Mouse (Mus musculus): ENCODE results near the gene Coro6. TPM values are rescaled to one million over a fixed set of nuclear protein-coding genes. Genes with fewer than 3 reads are reported as not detected.

Coro6 gene
- polyA plus RNA-seq, 2 experiments = 0.08 to 0.10 TPM

DNA sequence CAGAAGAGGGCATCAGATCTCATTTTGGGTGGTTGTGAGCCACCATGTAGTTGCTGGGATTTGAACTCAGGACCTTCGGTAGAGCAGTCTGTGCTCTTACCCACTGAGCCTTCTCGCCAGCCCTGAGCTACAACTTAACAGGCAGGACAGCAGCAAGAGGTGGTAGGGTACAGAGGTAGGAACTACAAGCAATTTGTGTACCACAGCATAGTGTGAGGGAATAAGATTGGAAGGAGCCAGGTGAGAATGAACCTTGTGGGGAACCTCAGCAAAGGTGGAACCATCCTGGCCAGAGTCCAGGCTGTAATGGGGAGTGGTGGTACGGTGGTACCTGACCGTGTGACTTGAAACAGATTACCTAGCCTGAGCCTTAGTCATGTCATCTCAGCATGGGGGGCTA lies 39.8 kb downstream of the Coro6 start:
- Histone ChIP-seq H3K4me2 (ENCODE audit: low read depth) (no peak overlapping the region), H3K4me3 (ENCODE audit: insufficient read depth in 1 of 2, low read depth in 2 of 2, low read length in 2 of 2) (no peak overlapping the region), H3K9me3 (ENCODE audit: control insufficient read depth, low read length) (no peaks in the 10 kb centered on the region), H3K9ac (replicated peaks) (no peak overlapping the region), H3K27me3 (ENCODE audit: control insufficient read depth, insufficient read depth, low read length) (no peaks in the 10 kb centered on the region), H3K4me1 (replicated peaks; ENCODE audit: control insufficient read depth in 2 of 2, insufficient read depth in 2 of 2, low read length in 1 of 2) (peaks cover 0 to 3% of the 10 kb centered on the region in 2 experiments; a peak in 1 of 4 replicates), H3K36me3 (replicated peaks; ENCODE audit: control insufficient read depth, insufficient read depth, low read depth) (no peaks in the 10 kb centered on the region; the same call in none of the 2 replicates), H3K27ac (no peak overlapping the region)
- TF ChIP-seq EP300 (IDR thresholded peaks at IDR 0.05; ENCODE audit: low read depth) (no peak), CTCF (IDR thresholded peaks at IDR 0.05; ENCODE audit: low read depth) (no peak)
- 76% methylated on average over 4 of the region's 4 CpGs for WGBS (ENCODE audit: insufficient replicate concordance)
- ATAC-seq (ENCODE audit: insufficient read depth) (no peak), DNase-seq (ENCODE audit: low read depth in 3 of 3, low spot score in 3 of 3) (no peak)

DNA sequence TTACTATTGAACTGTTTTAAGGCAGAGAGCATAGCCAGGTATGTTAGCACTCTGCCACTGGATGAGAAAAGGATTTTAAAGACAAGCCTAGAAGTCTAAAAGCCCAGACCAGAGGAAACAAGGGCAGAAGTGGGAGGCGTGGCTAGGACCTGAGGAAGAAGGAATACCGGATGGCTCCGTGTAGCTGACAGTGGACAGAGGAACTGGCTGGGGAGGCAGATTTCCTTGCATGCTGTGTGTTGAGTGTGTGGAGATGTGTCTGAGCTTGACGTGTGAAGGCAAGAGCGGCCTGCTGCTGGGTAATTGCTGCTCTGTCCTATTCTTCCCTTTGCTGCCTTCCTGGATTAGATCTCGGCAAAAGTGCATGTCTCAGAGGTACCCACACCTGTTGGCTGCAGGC lies 40.3 kb downstream of the Coro6 start:
- WGBS (ENCODE audit: insufficient replicate concordance) = 82% methylated on average over 6 of the region's 6 CpGs
- no peaks in the 10 kb centered on the region; the same call in none of the 2 replicates for H3K36me3 ChIP-seq (replicated peaks; ENCODE audit: control insufficient read depth, insufficient read depth, low read depth)
- DNase-seq (ENCODE audit: low read depth in 3 of 3, low spot score in 3 of 3) (no peak), ATAC-seq (ENCODE audit: insufficient read depth) (no peak)
- no peak overlapping the region for H3K4me2 ChIP-seq (ENCODE audit: low read depth)
- no peaks in the 10 kb centered on the region for H3K27me3 ChIP-seq (ENCODE audit: control insufficient read depth, insufficient read depth, low read length)
- no peak for TF ChIP-seq EP300 (IDR thresholded peaks at IDR 0.05; ENCODE audit: low read depth)
- no peak for TF ChIP-seq CTCF (IDR thresholded peaks at IDR 0.05; ENCODE audit: low read depth)
- H3K27ac ChIP-seq = no peak overlapping the region
- H3K9me3 ChIP-seq (ENCODE audit: control insufficient read depth, low read length) = no peaks in the 10 kb centered on the region
- H3K4me3 ChIP-seq (ENCODE audit: insufficient read depth in 1 of 2, low read depth in 2 of 2, low read length in 2 of 2) = no peak overlapping the region
- H3K9ac ChIP-seq (replicated peaks) = no peak overlapping the region
- no peaks in the 10 kb centered on the region for H3K4me1 ChIP-seq (replicated peaks; ENCODE audit: control insufficient read depth in 2 of 2, insufficient read depth in 2 of 2, low read length in 1 of 2)

DNA sequence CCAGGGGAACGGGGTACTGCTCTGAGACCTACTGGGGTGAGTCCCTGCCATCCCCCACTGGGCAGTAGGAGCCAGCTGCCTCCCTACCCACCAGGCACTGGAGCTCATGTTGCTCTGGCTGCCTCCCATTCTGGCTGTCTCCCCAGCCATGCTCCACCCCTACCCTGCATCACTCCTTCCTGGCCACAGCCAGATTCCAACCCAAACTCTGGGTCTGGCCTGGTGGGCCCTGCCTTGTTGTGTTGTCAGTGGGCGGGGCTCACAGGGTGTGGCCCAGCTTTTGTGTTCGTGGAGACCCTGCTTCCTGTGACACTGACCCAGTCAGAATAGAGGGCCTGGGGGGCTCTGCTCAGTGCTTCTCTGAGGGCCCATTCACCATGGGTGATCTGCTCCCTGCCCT lies 41.3 kb downstream of the Coro6 start:
- Histone ChIP-seq H3K4me1 (replicated peaks; ENCODE audit: control insufficient read depth in 2 of 2, insufficient read depth in 2 of 2, low read length in 1 of 2) (no peaks in the 10 kb centered on the region; a peak in 2 of 4 replicates), H3K27me3 (ENCODE audit: control insufficient read depth, insufficient read depth, low read length) (no peaks in the 10 kb centered on the region), H3K36me3 (replicated peaks; ENCODE audit: control insufficient read depth, insufficient read depth, low read depth) (no peaks in the 10 kb centered on the region; the same call in none of the 2 replicates), H3K9me3 (ENCODE audit: control insufficient read depth, low read length) (no peaks in the 10 kb centered on the region), H3K4me2 (ENCODE audit: low read depth) (no peak overlapping the region), H3K9ac (replicated peaks) (no peak overlapping the region), H3K4me3 (ENCODE audit: insufficient read depth in 1 of 2, low read depth in 2 of 2, low read length in 2 of 2) (no peak overlapping the region), H3K27ac (no peak overlapping the region)
- ATAC-seq (ENCODE audit: insufficient read depth) = no peak
- TF ChIP-seq CTCF (IDR thresholded peaks at IDR 0.05; ENCODE audit: low read depth) = no peak
- no peak for TF ChIP-seq EP300 (IDR thresholded peaks at IDR 0.05; ENCODE audit: low read depth)
- WGBS (ENCODE audit: insufficient replicate concordance) = 47% methylated on average over 3 of the region's 3 CpGs
- no peak for DNase-seq (ENCODE audit: low read depth in 3 of 3, low spot score in 3 of 3)

DNA sequence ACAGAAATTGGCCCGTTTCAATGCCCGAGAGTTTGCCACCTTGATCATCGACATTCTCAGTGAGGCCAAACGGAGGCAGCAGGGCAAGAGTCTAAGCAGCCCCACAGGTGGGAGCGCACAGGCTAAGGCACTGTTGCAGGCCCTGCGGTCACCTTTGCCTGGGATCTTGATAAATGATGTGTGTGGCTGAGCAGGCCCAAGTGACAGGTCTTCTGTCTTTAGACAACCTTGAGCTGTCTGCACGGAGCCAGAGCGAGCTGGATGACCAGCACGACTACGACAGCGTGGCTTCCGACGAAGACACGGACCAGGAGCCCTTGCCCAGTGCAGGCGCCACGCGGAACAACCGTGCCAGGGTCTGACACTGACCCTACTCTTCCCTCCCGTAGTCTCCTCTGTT lies 42.2 kb downstream of the Coro6 start:
- H3K4me2 ChIP-seq (ENCODE audit: low read depth) = no peak overlapping the region
- 88% methylated on average over 19 of the region's 19 CpGs for WGBS (ENCODE audit: insufficient replicate concordance)
- H3K4me1 ChIP-seq (replicated peaks; ENCODE audit: control insufficient read depth in 2 of 2, insufficient read depth in 2 of 2, low read length in 1 of 2) = no peaks in the 10 kb centered on the region; a peak in 2 of 4 replicates
- H3K4me3 ChIP-seq (ENCODE audit: insufficient read depth in 1 of 2, low read depth in 2 of 2, low read length in 2 of 2) = no peak overlapping the region
- H3K9ac ChIP-seq (replicated peaks) = no peak overlapping the region
- ATAC-seq (ENCODE audit: insufficient read depth) = no peak
- DNase-seq (ENCODE audit: low read depth in 3 of 3, low spot score in 3 of 3) = no peak
- H3K27me3 ChIP-seq (ENCODE audit: control insufficient read depth, insufficient read depth, low read length) = no peaks in the 10 kb centered on the region
- no peak overlapping the region for H3K27ac ChIP-seq
- no peaks in the 10 kb centered on the region for H3K9me3 ChIP-seq (ENCODE audit: control insufficient read depth, low read length)
- no peaks in the 10 kb centered on the region; the same call in none of the 2 replicates for H3K36me3 ChIP-seq (replicated peaks; ENCODE audit: control insufficient read depth, insufficient read depth, low read depth)
- TF ChIP-seq EP300 (IDR thresholded peaks at IDR 0.05; ENCODE audit: low read depth) = no peak

DNA sequence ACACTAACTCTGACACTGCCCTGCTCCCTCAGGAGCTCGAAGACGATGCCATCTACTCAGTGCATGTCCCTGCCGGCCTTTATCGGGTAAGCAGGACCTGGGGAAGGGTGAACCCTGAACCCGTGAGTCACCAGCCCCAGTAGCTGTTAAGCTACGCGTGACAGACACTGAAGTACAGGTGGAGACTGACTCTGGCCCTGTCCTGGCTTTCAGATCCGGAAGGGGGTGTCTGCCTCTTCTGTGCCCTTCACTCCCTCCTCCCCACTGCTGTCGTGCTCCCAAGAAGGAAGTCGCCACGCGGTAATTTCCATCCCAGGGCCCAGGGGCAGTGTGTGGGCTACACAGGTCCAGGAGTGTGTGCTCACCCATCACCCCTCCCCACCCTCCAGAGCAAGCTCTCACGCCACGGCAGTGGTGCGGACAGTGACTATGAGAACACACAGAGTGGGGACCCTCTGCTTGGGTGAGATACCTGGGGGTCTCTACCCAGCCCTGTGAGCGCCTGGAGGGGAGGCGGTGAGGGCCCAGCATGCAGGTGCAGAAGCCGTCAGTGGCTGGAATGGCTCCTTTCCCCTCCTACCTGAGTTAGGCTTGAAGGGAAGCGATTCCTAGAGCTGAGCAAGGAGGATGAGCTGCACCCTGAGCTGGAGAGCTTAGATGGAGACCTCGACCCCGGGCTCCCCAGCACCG lies 43.2 kb downstream of the Coro6 start:
- no peak for TF ChIP-seq CTCF (IDR thresholded peaks at IDR 0.05; ENCODE audit: low read depth)
- TF ChIP-seq EP300 (IDR thresholded peaks at IDR 0.05; ENCODE audit: low read depth) = no peak
- Histone ChIP-seq H3K27ac (no peak overlapping the region), H3K9ac (replicated peaks) (no peak overlapping the region), H3K4me2 (ENCODE audit: low read depth) (no peak overlapping the region), H3K27me3 (ENCODE audit: control insufficient read depth, insufficient read depth, low read length) (no peaks in the 10 kb centered on the region), H3K36me3 (replicated peaks; ENCODE audit: control insufficient read depth, insufficient read depth, low read depth) (no peaks in the 10 kb centered on the region; the same call in 1 of the 2 replicates), H3K4me1 (replicated peaks; ENCODE audit: control insufficient read depth in 2 of 2, insufficient read depth in 2 of 2, low read length in 1 of 2) (no peaks in the 10 kb centered on the region; a peak in 2 of 4 replicates), H3K9me3 (ENCODE audit: control insufficient read depth, low read length) (no peaks in the 10 kb centered on the region), H3K4me3 (ENCODE audit: insufficient read depth in 1 of 2, low read depth in 2 of 2, low read length in 2 of 2) (no peak overlapping the region)
- ATAC-seq (ENCODE audit: insufficient read depth) = no peak
- no peak for DNase-seq (ENCODE audit: low read depth in 3 of 3, low spot score in 3 of 3)
- 82% methylated on average over 22 of the region's 22 CpGs for WGBS (ENCODE audit: insufficient replicate concordance)
